Mouse (Mus musculus): Measurements from ENCODE around the gene Trpc4ap. TPM values are rescaled to one million over a fixed set of nuclear protein-coding genes. Genes with fewer than 3 reads are reported as not detected.
"Not testable (repeated sequence)": the region's sequence is repeated elsewhere in the genome, so short reads cannot be mapped to it uniquely, and the experiment has no call there.

The Trpc4ap gene
- polyA plus RNA-seq (2011; ENCODE audit: insufficient read depth, insufficient read length, low replicate concordance, missing spikeins) = 31.7 and 47.0 TPM in 2 replicates

- TF ChIP-seq CTCF (IDR thresholded peaks at IDR 0.05; ENCODE audit: control insufficient read depth, insufficient read depth, low read length) (peak; percentile 98), POLR2A (IDR thresholded peaks at IDR 0.05; ENCODE audit: borderline replicate concordance, control insufficient read depth, low read depth, low read length) (peak; percentile 83; the same call in 1 of the 2 replicates)
- under 1% methylated on average over 72 of the region's 72 CpGs for WGBS
- H3K27ac ChIP-seq (ENCODE audit: control insufficient read depth, insufficient read depth, low read depth, low read length, poor library complexity) = peak within 1 kb of the TSS; percentile 93
- H3K4me1 ChIP-seq (ENCODE audit: control insufficient read depth, insufficient read depth, low read length) = no peaks in the 10 kb centered on the region; the same call in 1 of the 2 replicates
- H3K4me3 ChIP-seq (replicated peaks; ENCODE audit: control insufficient read depth, low read depth, low read length) = peak within 1 kb of the TSS; percentile 97
Measured at GRCm38 (mm10) chr2:155691723-155692493, at the start of gene Trpc4ap. Trpc4ap (minus strand) TSS chr2:155692384.

GRCm38 (mm10) chr2:155737803-155738202 is 45.6 kb upstream of the Trpc4ap start:
- H3K4me3 ChIP-seq (replicated peaks; ENCODE audit: control insufficient read depth, low read depth, low read length) = no peak overlapping the region
- TF ChIP-seq CTCF (IDR thresholded peaks at IDR 0.05; ENCODE audit: control insufficient read depth, insufficient read depth, low read length) (no peak), POLR2A (IDR thresholded peaks at IDR 0.05; ENCODE audit: borderline replicate concordance, control insufficient read depth, low read depth, low read length) (no peak)
- no peaks in the 10 kb centered on the region; the same call in 1 of the 2 replicates for H3K4me1 ChIP-seq (ENCODE audit: control insufficient read depth, insufficient read depth, low read length)
- H3K27ac ChIP-seq (ENCODE audit: control insufficient read depth, insufficient read depth, low read depth, low read length, poor library complexity) = no peak overlapping the region
- 48% methylated on average over 9 of the region's 9 CpGs for WGBS

GRCm38 (mm10) chr2:155736936-155737335 is 44.8 kb upstream of the Trpc4ap start:
- TF ChIP-seq POLR2A (IDR thresholded peaks at IDR 0.05; ENCODE audit: borderline replicate concordance, control insufficient read depth, low read depth, low read length) = no peak
- no peak for TF ChIP-seq CTCF (IDR thresholded peaks at IDR 0.05; ENCODE audit: control insufficient read depth, insufficient read depth, low read length)
- WGBS = 51% methylated on average over 6 of the region's 6 CpGs
- Histone ChIP-seq H3K27ac (ENCODE audit: control insufficient read depth, insufficient read depth, low read depth, low read length, poor library complexity) (no peak overlapping the region), H3K4me1 (ENCODE audit: control insufficient read depth, insufficient read depth, low read length) (no peaks in the 10 kb centered on the region), H3K4me3 (replicated peaks; ENCODE audit: control insufficient read depth, low read depth, low read length) (no peak overlapping the region)

GRCm38 (mm10) chr2:155735766-155736165 is 43.6 kb upstream of the Trpc4ap start, which contains the start of gene Gm17581:
Gm17581 (minus strand) TSS chr2:155735866.
- 84% methylated on average over 5 of the region's 5 CpGs for WGBS
- not testable (repeated sequence) for H3K4me3 ChIP-seq (replicated peaks; ENCODE audit: control insufficient read depth, low read depth, low read length); H3K4me1 ChIP-seq (ENCODE audit: control insufficient read depth, insufficient read depth, low read length)

GRCm38 (mm10) chr2:155735080-155735479 is 42.9 kb upstream of the Trpc4ap start:
- H3K4me3 ChIP-seq (replicated peaks; ENCODE audit: control insufficient read depth, low read depth, low read length) = no peak overlapping the region
- TF ChIP-seq CTCF (IDR thresholded peaks at IDR 0.05; ENCODE audit: control insufficient read depth, insufficient read depth, low read length) (no peak), POLR2A (IDR thresholded peaks at IDR 0.05; ENCODE audit: borderline replicate concordance, control insufficient read depth, low read depth, low read length) (no peak)
- WGBS = 85% methylated on average over 5 of the region's 5 CpGs

More at GRCm38 (mm10) chr2:155735766-155736165, 43.6 kb upstream of the Trpc4ap start, which contains the start of gene Gm17581:
- H3K27ac ChIP-seq (ENCODE audit: control insufficient read depth, insufficient read depth, low read depth, low read length, poor library complexity) = not testable (repeated sequence)

GRCm38 (mm10) chr2:155729158-155729645 is 37.0 kb upstream of the Trpc4ap start, which contains the start of gene Edem2:
Edem2 (minus strand) TSS chr2:155729475.
- TF ChIP-seq CTCF (IDR thresholded peaks at IDR 0.05; ENCODE audit: control insufficient read depth, insufficient read depth, low read length) = no peak
- peak; percentile 95; the same call in 1 of the 2 replicates for TF ChIP-seq POLR2A (IDR thresholded peaks at IDR 0.05; ENCODE audit: borderline replicate concordance, control insufficient read depth, low read depth, low read length)
- under 1% methylated on average over 33 of the region's 33 CpGs for WGBS
- peak within 1 kb of the TSS; percentile 38; the same call in 1 of the 2 replicates for H3K27ac ChIP-seq (ENCODE audit: control insufficient read depth, insufficient read depth, low read depth, low read length, poor library complexity)

More at GRCm38 (mm10) chr2:155735080-155735479, 42.9 kb upstream of the Trpc4ap start:
- no peaks in the 10 kb centered on the region for H3K4me1 ChIP-seq (ENCODE audit: control insufficient read depth, insufficient read depth, low read length)
- no peak overlapping the region for H3K27ac ChIP-seq (ENCODE audit: control insufficient read depth, insufficient read depth, low read depth, low read length, poor library complexity)

GRCm38 (mm10) chr2:155728742-155729141 is 36.6 kb upstream of the Trpc4ap start:
- 3% methylated on average over 15 of the region's 15 CpGs for WGBS
- Histone ChIP-seq H3K27ac (ENCODE audit: control insufficient read depth, insufficient read depth, low read depth, low read length, poor library complexity) (no peak overlapping the region), H3K4me1 (ENCODE audit: control insufficient read depth, insufficient read depth, low read length) (no peaks in the 10 kb centered on the region; the same call in 1 of the 2 replicates), H3K4me3 (replicated peaks; ENCODE audit: control insufficient read depth, low read depth, low read length) (peak overlapping the region; percentile 93)
- TF ChIP-seq CTCF (IDR thresholded peaks at IDR 0.05; ENCODE audit: control insufficient read depth, insufficient read depth, low read length) = no peak
- no peak for TF ChIP-seq POLR2A (IDR thresholded peaks at IDR 0.05; ENCODE audit: borderline replicate concordance, control insufficient read depth, low read depth, low read length)

More at GRCm38 (mm10) chr2:155729158-155729645, 37.0 kb upstream of the Trpc4ap start, which contains the start of gene Edem2:
- Histone ChIP-seq H3K4me3 (replicated peaks; ENCODE audit: control insufficient read depth, low read depth, low read length) (peak within 1 kb of the TSS; percentile 93), H3K4me1 (ENCODE audit: control insufficient read depth, insufficient read depth, low read length) (no peaks in the 10 kb centered on the region; the same call in 1 of the 2 replicates)

GRCm38 (mm10) chr2:155727764-155728395 is 35.7 kb upstream of the Trpc4ap start:
- TF ChIP-seq POLR2A (IDR thresholded peaks at IDR 0.05; ENCODE audit: borderline replicate concordance, control insufficient read depth, low read depth, low read length) (no peak), CTCF (IDR thresholded peaks at IDR 0.05; ENCODE audit: control insufficient read depth, insufficient read depth, low read length) (no peak)
- Histone ChIP-seq H3K4me1 (ENCODE audit: control insufficient read depth, insufficient read depth, low read length) (no peaks in the 10 kb centered on the region; the same call in 1 of the 2 replicates), H3K27ac (ENCODE audit: control insufficient read depth, insufficient read depth, low read depth, low read length, poor library complexity) (no peak overlapping the region), H3K4me3 (replicated peaks; ENCODE audit: control insufficient read depth, low read depth, low read length) (no peak overlapping the region)
- 67% methylated on average over 7 of the region's 7 CpGs for WGBS
